Mouse (Mus musculus) heart, adult 2 months (tissue): ENCODE measurements around the gene Rps5. TPM values are rescaled to one million over a fixed set of nuclear protein-coding genes. Genes with fewer than 3 reads are reported as not detected.

Source experiments
- DNase-seq, 2 experiments: peaks; one replicate each; pipeline ENCODE4 v3.0.0; 2021
- H3K27ac ChIP-seq: fragments of 200-600 bp; 2 replicates; pipeline ENCODE4 v1.8.1; 2022
- H3K27me3 ChIP-seq: fragments of 200-500 bp; 2 replicates; pipeline ENCODE4 v1.6.1; 2012; ENCODE audit warnings: mild to moderate bottlenecking, low read length, inconsistent platforms, mixed read lengths; ENCODE audit not compliant: control insufficient read depth, insufficient read depth
- H3K36me3 ChIP-seq: fragments of 200-500 bp; 2 replicates; pipeline ENCODE4 v1.6.1; 2012; ENCODE audit warnings: low read length, inconsistent platforms; ENCODE audit not compliant: control insufficient read depth, insufficient read depth
- H3K4me1 ChIP-seq: fragments of 200-500 bp; 2 replicates; pipeline ENCODE4 v1.6.1; 2011; ENCODE audit warnings: low read length; ENCODE audit not compliant: control insufficient read depth, insufficient read depth
- H3K4me3 ChIP-seq: fragments of 200-600 bp; 2 replicates; pipeline ENCODE4 v1.8.1; 2022
- H3K79me2 ChIP-seq: fragments of 200-500 bp; replicated peaks from 2 replicates; pipeline ENCODE4 v1.6.1; 2012; ENCODE audit warnings: mild to moderate bottlenecking, inconsistent platforms, low read length, moderate library complexity, mixed read lengths; ENCODE audit not compliant: control insufficient read depth, insufficient read depth
- H3K9ac ChIP-seq: fragments of 200-500 bp; 2 replicates; pipeline ENCODE4 v1.6.1; 2012; ENCODE audit warnings: low read depth, mild to moderate bottlenecking, control low read depth, inconsistent platforms, low read length, mixed read lengths
- CTCF ChIP-seq: fragments of 200-600 bp; IDR thresholded peaks from 2 replicates; pipeline ENCODE4 v1.8.1; 2022; ENCODE audit warnings: antibody characterized with exemption, mild to moderate bottlenecking, moderate library complexity
- EP300 ChIP-seq: fragments of 200-500 bp; IDR thresholded peaks from 2 replicates; pipeline ENCODE4 v1.6.1; 2011; ENCODE audit warnings: low read depth, low read length, control low read depth; ENCODE audit not compliant: insufficient read depth
- POLR2A ChIP-seq: fragments of 200-500 bp; IDR thresholded peaks from 2 replicates; pipeline ENCODE4 v1.6.1; 2011; ENCODE audit warnings: mild to moderate bottlenecking, low read depth, low read length, control low read depth; ENCODE audit not compliant: insufficient read depth
- WGBS: fragments of 180-500 bp; shearing (Covaris S2); methylation state at CpG from one replicate; pipeline ENCODE4 v1.1.7; 2018; 5-methylcytosine and 5-hydroxymethylcytosine counted together
- intact Hi-C: fragments of 180-260 bp; cut with DNase I; formaldehyde crosslinking; loops from one replicate; pipeline ENCODE4 v1.15.1; 2025
- polyA plus RNA-seq: library from polyadenylated mRNA; depleted of rRNA; stranded (reverse); fragments of >200 nt; gene quantifications from 2 replicates; pipeline ENCODE4 v1.2.3, GENCODE M21; 2012
- total RNA-seq, 2 experiments: library from RNA; stranded (reverse); gene quantifications; 2 replicates each; pipeline ENCODE4 v1.2.3; 2021

The Rps5 gene
- total and polyA plus RNA-seq, 3 experiments = 525 to 842 (median 621) TPM

GRCm38 (mm10) chr7:12921318-12921704 lies 779 bp upstream of the Rps5 start:
- intact Hi-C loops = loop anchor here (5.0 kb wide), 2 partner anchors 56 to 116 kb away; partner anchors contain the start of genes Ube2m and Zfp446
- Histone ChIP-seq H3K4me1 (peaks cover 4% of the 10 kb centered on the region), H3K27me3 (no peaks in the 10 kb centered on the region), H3K79me2 (no peaks in the 10 kb centered on the region), H3K36me3 (peaks cover 13% of the 10 kb centered on the region), H3K4me3 (peak overlapping the region; percentile 75), H3K9ac (peak overlapping the region; percentile 67), H3K27ac (peak overlapping the region; percentile 92)
- 0% methylated on average over 3 of the region's 3 CpGs for WGBS
- TF ChIP-seq EP300 (no peak), POLR2A (no peak), CTCF (no peak)
- no peak for DNase-seq

- peak overlapping the region; percentile 58 for H3K27ac ChIP-seq
- DNase-seq = no peak
- 1% methylated on average over 8 of the region's 8 CpGs for WGBS
These were observed 639 bp downstream of the Rps5 start for GRCm38 (mm10) chr7:12922729-12923128.

GRCm38 (mm10) chr7:12926316-12926715 lies 4.2 kb downstream of the Rps5 start:
- no peak overlapping the region for H3K9ac ChIP-seq
- WGBS = 77% methylated on average over 7 of the region's 7 CpGs

More at GRCm38 (mm10) chr7:12922729-12923128, 639 bp downstream of the Rps5 start:
- no peaks in the 10 kb centered on the region for H3K27me3 ChIP-seq
- intact Hi-C loops = loop anchor here (5.0 kb wide), 2 partner anchors 55 to 115 kb away; partner anchors contain the start of genes Ube2m and Zfp446
- H3K9ac ChIP-seq = peak overlapping the region; percentile 72
- H3K79me2 ChIP-seq = no peaks in the 10 kb centered on the region
- peaks cover 13% of the 10 kb centered on the region for H3K36me3 ChIP-seq
- TF ChIP-seq CTCF (no peak), EP300 (no peak), POLR2A (no peak)
- peak overlapping the region; percentile 98 for H3K4me3 ChIP-seq
- H3K4me1 ChIP-seq = peaks cover 4% of the 10 kb centered on the region

GRCm38 (mm10) chr7:12927191-12927680 lies 5.1 kb downstream of the Rps5 start, which contains the start of gene Rnf225:
Gene Rnf225 (plus strand): TSS chr7:12927416.
- WGBS = 48% methylated on average over 8 of the region's 8 CpGs
- DNase-seq = no peak
- TF ChIP-seq EP300 = no peak
- 0 out of 2 replicates have a peak, but pooled peaks have one; percentile 17 for TF ChIP-seq POLR2A
- Histone ChIP-seq H3K4me3 (peak within 1 kb of the TSS; percentile 23), H3K79me2 (no peaks in the 10 kb centered on the region), H3K4me1 (peaks cover 5% of the 10 kb centered on the region), H3K27me3 (no peaks in the 10 kb centered on the region), H3K36me3 (peaks cover 13% of the 10 kb centered on the region), H3K27ac (no peak within 1 kb of the TSS), H3K9ac (peak within 1 kb of the TSS; percentile 48; the same call in 1 of the 2 replicates)
- intact Hi-C loops = loop anchor here (2.0 kb wide), 1 partner anchor 22 kb away; no protein-coding TSS in a partner anchor

More at GRCm38 (mm10) chr7:12926316-12926715, 4.2 kb downstream of the Rps5 start:
- Histone ChIP-seq H3K4me3 (no peak overlapping the region), H3K27ac (no peak overlapping the region), H3K27me3 (no peaks in the 10 kb centered on the region), H3K79me2 (no peaks in the 10 kb centered on the region), H3K4me1 (peaks cover 5% of the 10 kb centered on the region), H3K36me3 (peaks cover 13% of the 10 kb centered on the region)
- TF ChIP-seq EP300 (no peak), POLR2A (no peak), CTCF (no peak)
- intact Hi-C loops = loop anchor here (2.0 kb wide), 1 partner anchor 22 kb away; no protein-coding TSS in a partner anchor
- DNase-seq = no peak

GRCm38 (mm10) chr7:12927693-12928589 lies 5.9 kb downstream of the Rps5 start:
- 18% methylated on average over 64 of the region's 65 CpGs for WGBS
- intact Hi-C loops = loop anchor here (2.0 kb wide), 1 partner anchor 21 kb away; no protein-coding TSS in a partner anchor
- DNase-seq = peak; percentile 24 to 29
- Histone ChIP-seq H3K79me2 (no peaks in the 10 kb centered on the region), H3K9ac (peak overlapping the region; percentile 48; the same call in 1 of the 2 replicates), H3K36me3 (peaks cover 12% of the 10 kb centered on the region), H3K27ac (no peak overlapping the region), H3K27me3 (no peaks in the 10 kb centered on the region), H3K4me1 (peaks cover 2% of the 10 kb centered on the region; the same call in 1 of the 2 replicates), H3K4me3 (peak overlapping the region; percentile 23)
- TF ChIP-seq EP300 (no peak), POLR2A (0 out of 2 replicates have a peak, but pooled peaks have one; percentile 1)
